Mouse (Mus musculus) kidney, postnatal 0 days (tissue): Measurements from ENCODE around the gene Prr19. TPM values are rescaled to one million over a fixed set of nuclear protein-coding genes. Genes with fewer than 3 reads are reported as not detected.

Source experiments
- ATAC-seq: fragments of 200-750 bp; cut with Nextera tagmentation; replicated peaks from 2 replicates; pipeline ENCODE4 v1.8.0; 2017; ENCODE audit warnings: low read depth, moderate number of reproducible peaks, moderate TSS enrichment, moderate library complexity; ENCODE audit not compliant: low FRiP score
- DNase-seq: peaks from one replicate; pipeline ENCODE4 v3.0.0-alpha.2; 2016; ENCODE audit warnings: low spot score
- H3K27ac ChIP-seq: fragments of 300-500 bp; sonication (generic); 2 replicates; pipeline ENCODE4 v1.5.1; 2014; ENCODE audit warnings: mild to moderate bottlenecking
- H3K27me3 ChIP-seq: fragments of 300-500 bp; sonication (generic); 2 replicates; pipeline ENCODE4 v1.6.1; 2014; ENCODE audit warnings: low read length, mixed read lengths; ENCODE audit not compliant: insufficient read depth
- H3K36me3 ChIP-seq: fragments of 300-500 bp; sonication (generic); 2 replicates; pipeline ENCODE4 v1.6.1; 2014; ENCODE audit warnings: low read length, mixed read lengths; ENCODE audit not compliant: insufficient read depth
- H3K4me1 ChIP-seq: fragments of 300-500 bp; sonication (generic); replicated peaks from 2 replicates; pipeline ENCODE4 v1.6.1; 2014; ENCODE audit warnings: antibody characterized with exemption, low read length, mixed read lengths; ENCODE audit not compliant: insufficient read depth
- H3K4me2 ChIP-seq: fragments of 300-500 bp; sonication (generic); 2 replicates; pipeline ENCODE4 v1.6.1; 2014; ENCODE audit warnings: mild to moderate bottlenecking, low read length, moderate library complexity, mixed read lengths
- H3K4me3 ChIP-seq: fragments of 300-500 bp; sonication (generic); replicated peaks from 2 replicates; pipeline ENCODE4 v1.5.1; 2014; ENCODE audit warnings: low read depth, low read length
- H3K9ac ChIP-seq: fragments of 300-500 bp; sonication (generic); 2 replicates; pipeline ENCODE4 v1.6.1; 2014; ENCODE audit warnings: low read depth, low read length
- H3K9me3 ChIP-seq: fragments of 300-500 bp; sonication (generic); replicated peaks from 2 replicates; pipeline ENCODE4 v1.6.1; 2016; ENCODE audit warnings: low read length, inconsistent platforms, mixed read lengths
- CTCF ChIP-seq: IDR thresholded peaks from 2 replicates; pipeline ENCODE4 v1.5.1; 2016; ENCODE audit warnings: antibody characterized with exemption, low read depth, mild to moderate bottlenecking, moderate library complexity
- WGBS: fragments of 180-500 bp; shearing (Covaris S2); extraction: QIAGEN DNeasy Blood & Tissue Kit; methylation state at CpG from one replicate; pipeline ENCODE4 v1.1.7; 2014; 5-methylcytosine and 5-hydroxymethylcytosine counted together
- polyA plus RNA-seq: library from polyadenylated mRNA; unstranded; fragments of >200 nt; fragmentation: Nextera tagmentation; extraction: Ambion mirVana; gene quantifications from 2 replicates; pipeline ENCODE4 v1.2.1, GENCODE M21; 2015

The Prr19 gene
- polyA plus RNA-seq, 1 experiment from 2014 or later, result 0.21 TPM

DNA sequence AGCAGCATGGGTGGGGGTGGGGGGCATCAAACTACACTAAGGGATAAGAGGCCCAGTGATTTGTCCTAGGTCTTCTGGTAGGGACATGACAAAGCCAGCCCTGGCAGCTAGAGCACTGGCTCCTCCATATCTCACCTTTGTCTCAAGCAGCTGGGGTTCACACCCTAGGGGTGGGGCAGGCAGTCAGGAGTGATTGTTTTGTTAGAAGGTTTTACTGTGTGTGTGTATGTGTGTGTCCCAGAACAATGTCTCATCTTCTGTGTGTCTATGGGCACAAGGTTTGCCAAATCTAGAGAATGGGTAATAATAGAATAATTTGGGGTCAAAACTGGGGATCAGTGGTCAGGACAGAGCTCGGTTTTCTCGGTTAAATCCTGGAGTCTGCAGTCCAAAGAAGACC is 4.3 kb downstream of the Prr19 start:
- H3K9ac ChIP-seq, result no peak overlapping the region
- TF ChIP-seq CTCF, result no peak
- H3K4me3 ChIP-seq, result peak overlapping the region; percentile 42
- peak overlapping the region; percentile 88 for H3K4me2 ChIP-seq
- peaks cover 4% of the 10 kb centered on the region; the same call in 1 of the 2 replicates for H3K27me3 ChIP-seq
- H3K9me3 ChIP-seq, result no peaks in the 10 kb centered on the region
- H3K27ac ChIP-seq, result no peak overlapping the region
- 0% methylated on average over 2 of the region's 2 CpGs for WGBS
- DNase-seq (no peak), ATAC-seq (no peak)
- no peaks in the 10 kb centered on the region for H3K36me3 ChIP-seq
- 0 out of 2 replicates have a peak, but pooled peaks cover 5% of the 10 kb centered on the region for H3K4me1 ChIP-seq

DNA sequence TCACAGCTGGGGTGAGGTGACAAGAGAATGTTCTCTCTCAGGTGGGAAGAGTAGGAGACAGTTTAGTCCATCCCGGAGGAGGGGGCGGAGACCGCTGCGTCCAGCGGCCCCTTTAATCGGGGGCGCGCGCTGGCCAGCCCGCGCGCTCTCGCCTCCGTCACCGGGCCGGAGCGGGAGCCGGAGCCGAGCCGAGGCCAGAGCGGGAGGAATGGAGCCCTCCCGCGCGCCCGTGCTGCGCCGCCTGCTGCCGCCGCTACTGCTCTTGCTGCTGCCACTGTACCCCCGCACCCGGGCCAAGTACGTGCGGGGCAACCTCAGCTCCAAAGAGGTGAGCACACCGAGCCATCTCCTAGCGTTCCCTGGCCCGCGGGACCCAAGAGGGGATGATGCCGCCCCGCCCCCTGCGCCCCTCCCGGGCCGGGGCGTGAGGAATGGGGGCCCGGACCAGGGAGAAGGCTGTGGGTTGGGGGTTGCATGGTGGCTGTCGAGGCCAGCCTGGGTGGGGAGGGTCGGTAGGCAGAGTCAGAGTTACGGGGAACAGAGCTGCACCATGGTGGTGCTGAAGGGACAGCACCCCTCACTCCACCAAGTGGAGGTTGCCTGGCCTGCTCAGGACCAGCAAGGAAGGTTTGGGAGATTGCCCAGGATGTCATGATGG is 4.9 kb downstream of the Prr19 start, which contains the start of gene Tmem145:
TSS of gene Tmem145 (plus strand) at position 151 of the 658 bp plus-strand sequence.
- 0 out of 2 replicates have a peak, but pooled peaks cover 5% of the 10 kb centered on the region for H3K4me1 ChIP-seq
- no peaks in the 10 kb centered on the region for H3K36me3 ChIP-seq
- peak; percentile 82 for DNase-seq
- WGBS, result under 1% methylated on average over 44 of the region's 47 CpGs
- H3K4me2 ChIP-seq, result peak within 1 kb of the TSS; percentile 88
- peak; percentile 78 for ATAC-seq
- H3K4me3 ChIP-seq, result peak within 1 kb of the TSS; percentile 42
- H3K9ac ChIP-seq, result no peak within 1 kb of the TSS
- no peaks in the 10 kb centered on the region for H3K9me3 ChIP-seq
- TF ChIP-seq CTCF, result no peak
- H3K27me3 ChIP-seq, result peaks cover 4% of the 10 kb centered on the region; the same call in 1 of the 2 replicates
- no peak within 1 kb of the TSS for H3K27ac ChIP-seq

- H3K9ac ChIP-seq, result no peak overlapping the region
- no peaks in the 10 kb centered on the region for H3K36me3 ChIP-seq
- H3K9me3 ChIP-seq, result no peaks in the 10 kb centered on the region
- no peak overlapping the region for H3K27ac ChIP-seq
- WGBS, result 38% methylated on average over 2 of the region's 2 CpGs
- H3K4me2 ChIP-seq, result no peak overlapping the region
- TF ChIP-seq CTCF, result no peak
- no peak for DNase-seq
- 0 out of 2 replicates have a peak, but pooled peaks cover 5% of the 10 kb centered on the region for H3K4me1 ChIP-seq
- ATAC-seq, result no peak
- H3K4me3 ChIP-seq, result no peak overlapping the region
- H3K27me3 ChIP-seq, result peaks cover 4% of the 10 kb centered on the region; the same call in 1 of the 2 replicates
Observed at GRCm38 (mm10) chr7:25306614-25306996, 5.4 kb downstream of the Prr19 start.

DNA sequence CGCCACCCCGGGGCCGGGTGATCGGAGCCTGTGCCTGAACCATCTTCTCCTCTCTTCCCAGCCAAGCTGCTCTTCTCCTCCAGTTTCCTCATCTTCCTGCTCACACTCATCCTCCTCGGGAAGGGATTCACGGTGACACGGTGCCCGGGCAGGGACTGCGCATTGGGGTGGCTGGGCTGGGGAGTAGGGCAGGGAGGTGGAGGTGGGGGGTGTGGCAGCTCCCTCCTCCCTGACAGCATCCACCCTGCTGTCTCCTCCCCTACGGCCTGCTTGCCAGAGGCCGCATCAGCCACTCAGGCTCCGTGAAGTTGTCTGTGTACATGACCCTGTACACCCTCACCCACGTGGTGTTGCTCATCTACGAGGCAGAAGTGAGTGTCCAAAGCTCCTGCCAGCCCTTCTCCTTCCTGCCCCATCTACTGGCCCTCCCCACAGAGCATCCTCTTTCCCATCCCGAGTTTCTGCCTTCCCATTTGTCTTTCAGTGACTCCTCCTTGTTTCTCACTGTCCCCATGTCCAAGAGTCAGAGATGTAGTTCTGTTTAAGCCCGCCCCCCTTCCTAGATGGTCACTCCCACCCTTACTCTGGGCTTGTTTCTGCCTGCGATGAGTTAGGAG is 7.6 kb downstream of the Prr19 start:
- no peaks in the 10 kb centered on the region for H3K9me3 ChIP-seq
- ATAC-seq (no peak), DNase-seq (no peak)
- 0 out of 2 replicates have a peak, but pooled peaks cover 5% of the 10 kb centered on the region for H3K4me1 ChIP-seq
- H3K4me3 ChIP-seq, result no peak overlapping the region
- no peak for TF ChIP-seq CTCF
- H3K36me3 ChIP-seq, result no peaks in the 10 kb centered on the region
- WGBS, result 51% methylated on average over 17 of the region's 17 CpGs
- H3K27ac ChIP-seq, result no peak overlapping the region
- H3K9ac ChIP-seq, result no peak overlapping the region
- H3K4me2 ChIP-seq, result no peak overlapping the region
- peaks cover 11% of the 10 kb centered on the region for H3K27me3 ChIP-seq

GRCm38 (mm10) chr7:25309425-25309824 is 8.2 kb downstream of the Prr19 start:
- ATAC-seq, result no peak
- H3K27ac ChIP-seq, result no peak overlapping the region
- no peaks in the 10 kb centered on the region for H3K36me3 ChIP-seq
- H3K27me3 ChIP-seq, result peaks cover 17% of the 10 kb centered on the region
- no peak overlapping the region for H3K4me2 ChIP-seq
- H3K9ac ChIP-seq, result no peak overlapping the region
- WGBS, result 84% methylated on average over 9 of the region's 9 CpGs
- TF ChIP-seq CTCF, result no peak
- 0 out of 2 replicates have a peak, but pooled peaks cover 5% of the 10 kb centered on the region for H3K4me1 ChIP-seq
- H3K4me3 ChIP-seq, result no peak overlapping the region
- H3K9me3 ChIP-seq, result no peaks in the 10 kb centered on the region
- DNase-seq, result no peak

- peaks cover 31% of the 10 kb centered on the region for H3K27me3 ChIP-seq
- no peaks in the 10 kb centered on the region for H3K36me3 ChIP-seq
- ATAC-seq (no peak), DNase-seq (no peak)
- WGBS, result 84% methylated on average over 11 of the region's 11 CpGs
- no peak overlapping the region for H3K4me3 ChIP-seq
- H3K27ac ChIP-seq, result no peak overlapping the region
- H3K4me2 ChIP-seq, result no peak overlapping the region
- H3K4me1 ChIP-seq, result peaks cover 15% of the 10 kb centered on the region
- H3K9me3 ChIP-seq, result no peaks in the 10 kb centered on the region
- H3K9ac ChIP-seq, result no peak overlapping the region
- TF ChIP-seq CTCF, result no peak
Observed at GRCm38 (mm10) chr7:25311193-25311592, 10.0 kb downstream of the Prr19 start.
